9 mouse cellular contexts compared by ENCODE assay signal in the genomic region with DNA sequence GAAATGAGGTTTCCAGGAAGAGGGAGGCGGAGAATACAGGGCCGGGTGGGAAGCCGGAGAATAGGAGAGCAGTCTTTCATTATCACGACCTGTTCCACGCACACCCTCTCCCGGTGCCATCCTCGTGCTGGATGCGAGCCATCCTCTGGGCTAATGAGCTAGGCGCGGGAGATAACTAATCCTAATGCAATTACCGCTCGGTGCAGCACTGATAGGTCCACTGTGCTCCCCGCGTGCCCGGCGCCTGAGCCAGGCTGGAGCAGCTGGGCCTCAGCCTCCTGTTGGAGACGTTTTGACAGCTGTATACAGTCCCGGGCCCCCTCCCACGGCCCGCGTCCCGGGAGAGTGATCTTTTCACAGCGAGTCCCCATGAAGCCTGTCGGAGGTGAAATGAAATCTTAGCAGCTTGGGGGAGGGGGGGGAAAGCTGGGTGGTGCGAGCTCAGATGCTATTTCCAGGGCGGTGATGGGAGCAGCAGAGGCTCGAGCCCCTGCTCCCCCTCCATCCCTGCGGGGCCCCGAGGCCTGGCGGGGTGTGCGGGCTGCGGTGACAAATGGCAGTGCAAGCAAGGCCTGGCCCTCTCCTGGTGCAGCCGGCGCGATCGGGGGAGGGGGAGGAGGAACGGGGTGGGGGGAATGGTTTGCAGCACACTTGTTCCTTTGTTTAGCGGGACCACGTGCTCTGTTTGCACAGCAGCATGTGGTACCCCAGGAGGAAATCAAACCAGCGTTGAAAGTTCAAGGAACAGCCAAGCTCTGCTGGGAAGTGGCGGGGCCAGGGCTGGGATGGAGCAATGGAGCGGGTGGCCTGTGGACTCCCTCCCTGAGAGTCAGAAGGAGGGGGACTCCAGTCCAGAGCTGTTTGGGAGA.
DNase-seq lines count a peak whose midpoint lies in the region; ATAC-seq and TF ChIP-seq lines count a peak whose summit lies in the region.
"Had no signal": no experiment of that assay in that cellular context is flagged by ENCODE, and none has a peak within 500 bp of the region (broad histone marks: within the 10 kb centered on the region; RNA-seq: fewer than 3 reads in every experiment).

No protein-coding gene starts in this region.

- in situ Hi-C loops in ES-E14 (cut with MboI; ENCODE audit: low sequenced_read_pairs in 2 of 2, unreplicated experiment in 2 of 2): no loop called here

- DNase-seq in ES-E14 (ENCODE audit: low read depth, low spot score): no peak
- DNase-seq in cerebellum, adult 18-20 months: peak; percentile 20 to 28
- peak; percentile 70 for DNase-seq in heart, postnatal 0 days (ENCODE audit: low spot score)
- peak; percentile 56 to 79 for DNase-seq in layer of hippocampus, adult 18-20 months (ENCODE audit: low spot score in 2 of 2)
- no peak for DNase-seq in liver, embryonic 14.5 days (ENCODE audit: low read depth in 3 of 3, low spot score in 3 of 3)
- peak; percentile 41 to 60 for DNase-seq in urinary bladder, postnatal 36 days (ENCODE audit: low spot score in 2 of 2)

- H3K9me3 ChIP-seq in ES-E14 (ENCODE audit: control insufficient read depth, insufficient read depth, low read depth, low read length): no peaks in the 10 kb centered on the region
- H3K9me3 ChIP-seq in forebrain, embryonic 15.5 days: no peaks in the 10 kb centered on the region
- no peaks in the 10 kb centered on the region for H3K9me3 ChIP-seq in heart, postnatal 0 days (replicated peaks; ENCODE audit: control insufficient read depth, low read length)
- H3K9me3 ChIP-seq in liver, embryonic 14.5 days (ENCODE audit: control insufficient read depth, low read length): no peaks in the 10 kb centered on the region
- no peaks in the 10 kb centered on the region for H3K9me3 ChIP-seq in neural tube, embryonic 15.5 days (replicated peaks)

- no peak for TF ChIP-seq CTCF in heart, postnatal 0 days (IDR thresholded peaks at IDR 0.05; ENCODE audit: low read depth)
- no peak for TF ChIP-seq CTCF in liver, embryonic 14.5 days (IDR thresholded peaks at IDR 0.05; ENCODE audit: low read depth)

- no peaks in the 10 kb centered on the region for H3K36me3 ChIP-seq in ES-E14 (ENCODE audit: control insufficient read depth, insufficient read depth, low read length, poor library complexity, severe bottlenecking)
- H3K36me3 ChIP-seq in forebrain, embryonic 15.5 days: no peaks in the 10 kb centered on the region
- H3K36me3 ChIP-seq in heart, postnatal 0 days (replicated peaks; ENCODE audit: control insufficient read depth, insufficient read depth, low read length): no peaks in the 10 kb centered on the region
- H3K36me3 ChIP-seq in liver, embryonic 14.5 days (replicated peaks; ENCODE audit: control insufficient read depth, insufficient read depth, low read depth): no peaks in the 10 kb centered on the region
- H3K36me3 ChIP-seq in neural tube, embryonic 15.5 days: no peaks in the 10 kb centered on the region

- no peak overlapping the region for H3K27ac ChIP-seq in ES-E14 (ENCODE audit: insufficient read depth, low read depth, low read length, poor library complexity, severe bottlenecking)
- H3K27ac ChIP-seq in forebrain, embryonic 15.5 days (replicated peaks): peak overlapping the region; percentile 99
- H3K27ac ChIP-seq in heart, postnatal 0 days (ENCODE audit: low read depth): peak overlapping the region; percentile 87
- no peak overlapping the region for H3K27ac ChIP-seq in liver, embryonic 14.5 days
- peak overlapping the region; percentile 97 for H3K27ac ChIP-seq in neural tube, embryonic 15.5 days (replicated peaks)

- no peak for TF ChIP-seq EP300 in heart, postnatal 0 days (IDR thresholded peaks at IDR 0.05; ENCODE audit: low read depth)
- no peak for TF ChIP-seq EP300 in liver, embryonic 14.5 days (IDR thresholded peaks at IDR 0.05; ENCODE audit: low read depth)

- peak overlapping the region; percentile 26 to 49; a peak in 3 of 4 replicates for H3K4me3 ChIP-seq in ES-E14 (ENCODE audit: insufficient read depth in 1 of 2, low read depth in 1 of 2, low read length in 2 of 2, poor library complexity in 1 of 2, severe bottlenecking in 1 of 2)
- peak overlapping the region; percentile 35 for H3K4me3 ChIP-seq in forebrain, embryonic 15.5 days
- H3K4me3 ChIP-seq in heart, postnatal 0 days (ENCODE audit: low read depth, low read length): peak overlapping the region; percentile 43
- peak overlapping the region in 1 of 2 experiments; percentile 18; a peak in 2 of 4 replicates for H3K4me3 ChIP-seq in liver, embryonic 14.5 days (ENCODE audit: insufficient read depth in 1 of 2, low read depth in 2 of 2, low read length in 2 of 2)
- peak overlapping the region; percentile 29 for H3K4me3 ChIP-seq in neural tube, embryonic 15.5 days (replicated peaks)

- H3K9ac ChIP-seq in ES-E14 (ENCODE audit: insufficient read depth, low read depth, low read length, poor library complexity, severe bottlenecking): peak overlapping the region; percentile 34; the same call in 1 of the 2 replicates
- peak overlapping the region; percentile 60 for H3K9ac ChIP-seq in forebrain, embryonic 15.5 days (replicated peaks)
- H3K9ac ChIP-seq in heart, postnatal 0 days (replicated peaks; ENCODE audit: low read depth, low read length): peak overlapping the region; percentile 72
- H3K9ac ChIP-seq in liver, embryonic 14.5 days (replicated peaks): no peak overlapping the region
- H3K9ac ChIP-seq in neural tube, embryonic 15.5 days (replicated peaks): peak overlapping the region; percentile 49

- under 1% methylated on average over 41 of the region's 42 CpGs for WGBS in forebrain, embryonic 15.5 days
- WGBS in heart, postnatal 0 days: 4% methylated on average over 37 of the region's 42 CpGs
- WGBS in liver, embryonic 14.5 days (ENCODE audit: insufficient replicate concordance): 6% methylated on average over 39 of the region's 42 CpGs
- 1% methylated on average over 42 of the region's 42 CpGs for WGBS in neural tube, embryonic 15.5 days

- ATAC-seq in forebrain, embryonic 15.5 days (replicated peaks): peak; percentile 96
- ATAC-seq in heart, postnatal 0 days (ENCODE audit: insufficient read depth, low read depth): peak; percentile 82
- ATAC-seq in liver, embryonic 14.5 days (ENCODE audit: insufficient read depth): 0 out of 2 replicates have a peak, but pooled peaks have one; percentile 8
- ATAC-seq in neural tube, embryonic 15.5 days (ENCODE audit: low FRiP score): peak; percentile 92

- peak overlapping the region; percentile 54 for H3K4me2 ChIP-seq in forebrain, embryonic 15.5 days (replicated peaks)
- H3K4me2 ChIP-seq in heart, postnatal 0 days (ENCODE audit: low read depth, low read length): peak overlapping the region; percentile 78
- peak overlapping the region; percentile 52 for H3K4me2 ChIP-seq in liver, embryonic 14.5 days (ENCODE audit: low read depth)
- peak overlapping the region; percentile 61 for H3K4me2 ChIP-seq in neural tube, embryonic 15.5 days

- no peaks in the 10 kb centered on the region for H3K27me3 ChIP-seq in forebrain, embryonic 15.5 days
- no peaks in the 10 kb centered on the region for H3K27me3 ChIP-seq in heart, postnatal 0 days (ENCODE audit: control insufficient read depth, insufficient read depth, low read length)
- H3K27me3 ChIP-seq in liver, embryonic 14.5 days (ENCODE audit: control insufficient read depth, insufficient read depth, low read length): no peaks in the 10 kb centered on the region
- no peaks in the 10 kb centered on the region for H3K27me3 ChIP-seq in neural tube, embryonic 15.5 days (replicated peaks)
- H3K27me3 ChIP-seq: CH12.LX had no signal

- peaks cover 3 to 7% of the 10 kb centered on the region in 2 experiments; a peak in 2 of 4 replicates for H3K4me1 ChIP-seq in ES-E14 (ENCODE audit: control insufficient read depth in 2 of 2, insufficient read depth in 2 of 2, low read length in 2 of 2, poor library complexity in 1 of 2)
- H3K4me1 ChIP-seq in forebrain, embryonic 15.5 days: peaks cover 33% of the 10 kb centered on the region
- peaks cover 15% of the 10 kb centered on the region for H3K4me1 ChIP-seq in heart, postnatal 0 days (ENCODE audit: control insufficient read depth, insufficient read depth)
- H3K4me1 ChIP-seq in liver, embryonic 14.5 days (replicated peaks; ENCODE audit: control insufficient read depth in 2 of 2, insufficient read depth in 2 of 2, low read length in 1 of 2): no peaks in the 10 kb centered on the region
- peaks cover 33% of the 10 kb centered on the region for H3K4me1 ChIP-seq in neural tube, embryonic 15.5 days

TF ChIP-seq in ES-E14, 5 proteins besides CTCF, POLR2A, EP300 and RAD21:
- no peak for TF ChIP-seq HCFC1 (IDR thresholded peaks at IDR 0.05; ENCODE audit: borderline replicate concordance, insufficient read depth, low read length)
- TF ChIP-seq MAFK (IDR thresholded peaks at IDR 0.05; ENCODE audit: insufficient read depth, low read depth, low read length): no peak
- no peak for TF ChIP-seq ZNF384 (IDR thresholded peaks at IDR 0.05; ENCODE audit: low read depth, low read length)
- no peak for TF ChIP-seq ZC3H11A (IDR thresholded peaks at IDR 0.05; ENCODE audit: borderline replicate concordance, low read depth, low read length)
- TF ChIP-seq CHD2 (IDR thresholded peaks at IDR 0.05; ENCODE audit: low read depth, low read length): no peak
TF ChIP-seq in ES-E14: peak in this region for 0.

Comparison
In these comparisons a context has a peak if more than half of its experiments do, and no peak if none do; other contexts are left out.
1. DNase-seq: peak in cerebellum, adult 18-20 months (2 of 2), heart, postnatal 0 days (single experiment), layer of hippocampus, adult 18-20 months (2 of 2) and urinary bladder, postnatal 36 days (2 of 2); none in ES-E14 (single experiment) and liver, embryonic 14.5 days (0 of 3).
2. H3K27ac ChIP-seq: peak in forebrain, embryonic 15.5 days (single experiment), heart, postnatal 0 days (single experiment) and neural tube, embryonic 15.5 days (single experiment); none in ES-E14 (single experiment) and liver, embryonic 14.5 days (single experiment).
3. ATAC-seq: peak in every context shown above with its lines; median percentile 96 in forebrain, embryonic 15.5 days; 92 in neural tube, embryonic 15.5 days; 82 in heart, postnatal 0 days; 8 in liver, embryonic 14.5 days.
4. Peak in every context shown above with its lines, with median percentiles within 50 percentile points of each other: H3K4me2 ChIP-seq.